Mouse (Mus musculus) skeletal muscle tissue, adult 2 months (tissue): ENCODE results near the gene Fam83d.

Experiments used
- DNase-seq: peaks from one replicate; pipeline ENCODE4 v3.0.0-alpha.2; 2012; ENCODE audit warnings: low read depth, low spot score

Fam83d gene

GRCm38 (mm10) chr2:158815686-158816085 lies 47.8 kb downstream of the Fam83d start:
- no peak for DNase-seq

GRCm38 (mm10) chr2:158816239-158816638 lies 48.3 kb downstream of the Fam83d start:
- no peak for DNase-seq

GRCm38 (mm10) chr2:158817708-158818107 lies 49.8 kb downstream of the Fam83d start:
- DNase-seq = no peak

GRCm38 (mm10) chr2:158828124-158828523 lies 60.2 kb downstream of the Fam83d start:
- DNase-seq = no peak

- DNase-seq = no peak
Observed at GRCm38 (mm10) chr2:158829746-158830145, 61.9 kb downstream of the Fam83d start.

- no peak for DNase-seq
Observed at GRCm38 (mm10) chr2:158833221-158833620, 65.3 kb downstream of the Fam83d start.

GRCm38 (mm10) chr2:158833645-158834044 lies 65.8 kb downstream of the Fam83d start:
- no peak for DNase-seq
